Mouse (Mus musculus) left cerebral cortex, adult 8-10 months (tissue): ENCODE results near the gene Hist2h3c1. TPM values are rescaled to one million over a fixed set of nuclear protein-coding genes. Genes with fewer than 3 reads are reported as not detected.
"Not testable (repeated sequence)": the region's sequence is repeated elsewhere in the genome, so short reads cannot be mapped to it uniquely, and the experiment has no call there.

ENCODE experiments used
- DNase-seq, 2 experiments: peaks; one replicate each; pipeline ENCODE4 v3.0.0; 2022; ENCODE audit warnings: low spot score in 2 of 2
- microRNA-seq, 2 experiments: library from miRNA; unstranded; fragments of <30 nt; microRNA quantifications; one replicate each; pipeline ENCODE4 v1.2.0; 2022
- total RNA-seq, 4 experiments: library from RNA; stranded (reverse); gene quantifications; 2 replicates each; pipeline ENCODE4 v1.2.4; 2022

Hist2h3c1 gene
- total RNA-seq, 4 experiments from 2014 or later: not detected

DNA sequence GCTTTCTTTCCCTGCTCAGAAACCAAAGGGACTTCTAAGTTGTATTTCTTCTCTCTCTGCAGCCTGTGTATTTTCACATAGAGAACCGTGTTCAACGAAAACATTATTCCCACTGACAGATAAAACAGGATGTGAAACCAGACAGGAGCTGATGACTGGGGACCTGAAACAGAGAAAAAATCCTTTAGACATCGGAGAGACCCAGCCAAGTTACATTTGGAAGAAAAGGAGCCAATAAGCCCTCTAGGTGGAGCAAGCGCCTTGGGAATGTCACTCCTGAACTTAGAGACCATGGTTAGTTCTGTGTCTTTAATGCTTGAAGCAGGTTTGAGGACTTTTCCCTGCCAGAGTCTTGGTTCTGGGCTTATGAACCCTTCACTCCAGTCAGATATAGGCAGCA, 38.0 kb downstream of the Hist2h3c1 start:
- DNase-seq: no peak

DNA sequence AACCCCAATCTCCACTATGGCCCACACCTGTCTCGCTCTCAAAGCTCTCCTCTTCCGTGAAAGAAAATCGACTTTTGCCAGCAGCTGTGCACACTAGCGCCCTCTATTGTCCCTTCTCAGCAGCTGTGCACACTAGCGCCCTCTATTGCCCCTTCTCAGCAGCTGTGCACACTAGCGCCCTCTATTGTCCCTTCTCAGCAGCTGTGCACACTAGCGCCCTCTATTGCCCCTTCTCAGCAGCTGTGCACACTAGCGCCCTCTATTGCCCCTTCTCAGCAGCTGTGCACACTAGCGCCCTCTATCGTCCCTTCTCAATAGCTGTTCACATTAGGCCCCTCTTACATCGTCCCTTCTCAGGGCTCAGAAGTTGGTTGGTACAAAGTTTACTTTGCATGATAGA, 40.8 kb downstream of the Hist2h3c1 start:
- not testable (repeated sequence) for DNase-seq

GRCm38 (mm10) chr3:96289201-96289600, 42.7 kb downstream of the Hist2h3c1 start:
- DNase-seq: no peak

GRCm38 (mm10) chr3:96290727-96291126, 44.2 kb downstream of the Hist2h3c1 start:
- not testable (repeated sequence) for DNase-seq

DNA sequence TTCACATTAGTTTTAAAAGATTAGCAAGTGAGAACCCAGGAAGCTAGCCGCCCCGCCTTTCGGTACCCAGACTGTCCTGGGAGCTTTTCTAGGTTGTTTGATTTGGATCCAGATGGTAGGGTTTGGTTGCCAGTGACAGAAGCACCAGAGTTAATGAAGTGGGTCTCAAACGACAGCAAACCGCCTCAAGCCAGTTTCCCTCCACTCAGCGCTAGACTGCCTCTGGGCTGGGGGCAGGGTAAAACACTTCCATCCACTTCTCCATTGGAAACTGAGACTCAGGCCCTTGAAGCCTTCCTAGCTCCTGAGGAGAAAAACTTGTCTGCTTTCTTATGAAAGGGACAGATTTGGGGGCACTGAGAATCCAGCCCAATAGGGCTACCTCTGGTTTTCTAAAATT, 46.2 kb downstream of the Hist2h3c1 start:
- DNase-seq: no peak

GRCm38 (mm10) chr3:96293368-96293767, 46.9 kb downstream of the Hist2h3c1 start:
- DNase-seq: no peak

DNA sequence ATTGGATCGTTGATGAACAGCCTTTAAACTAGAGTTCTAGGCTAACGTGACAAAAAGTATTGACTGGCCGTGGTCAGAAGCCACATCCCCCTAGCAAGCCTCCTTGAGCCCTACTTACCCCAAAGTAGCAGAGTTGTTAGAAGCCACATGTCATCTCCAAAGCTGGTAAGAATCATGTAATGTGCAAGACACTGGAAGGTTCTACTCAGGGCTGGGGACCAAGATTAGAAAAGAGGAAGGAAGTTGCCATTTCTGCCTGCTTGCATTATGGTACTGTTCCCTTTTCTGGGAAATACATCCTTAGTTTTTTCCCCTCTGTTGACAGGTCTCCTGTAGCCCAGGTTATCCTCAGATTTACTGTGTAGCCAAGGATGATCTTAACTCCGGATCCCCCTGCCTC, 47.3 kb downstream of the Hist2h3c1 start, which contains the start of gene Fcgr1:
Gene Fcgr1 (minus strand): TSS at position 183 of the 400 bp plus-strand sequence.
- DNase-seq: no peak

Small RNAs within 50 kb of the gene (microRNA-seq; reads per million reads assigned to microRNA genes)
- gene Gm44492: 0 reads per million in 2 experiments
- 0 reads per million in 2 experiments for gene Gm47311
- gene Gm47313: 0 reads per million in 2 experiments

Other genes starting within 250 kb of the Hist2h3c1 start
- gene Vps45, start 188.2 kb upstream of the Hist2h3c1 start, total RNA-seq: 10 to 100 TPM; 44.9 to 55.2 (median 50.3) TPM
- 10 to 100 TPM; 33.4 to 40.7 (median 38.5) TPM for gene Otud7b, start 142.2 kb upstream of the Hist2h3c1 start, total RNA-seq
- gene Mtmr11, start 84.7 kb upstream of the Hist2h3c1 start, total RNA-seq: 1 to 10 TPM; 5.8 to 8.4 (median 6.9) TPM
- 10 to 100 TPM; 40.3 to 48.5 (median 43.0) TPM for gene Sf3b4, start 74.4 kb upstream of the Hist2h3c1 start, total RNA-seq
- gene Sv2a, start 65.5 kb upstream of the Hist2h3c1 start, total RNA-seq: 100 to 1,000 TPM; 434 to 460 (median 443) TPM
- 10 to 100 TPM; 14.9 to 20.7 (median 18.3) TPM for gene Bola1, start 27.0 kb upstream of the Hist2h3c1 start, total RNA-seq
- 10 to 100 TPM; 11.1 to 15.2 (median 14.1) TPM for gene Hist2h2ab, start 26.8 kb upstream of the Hist2h3c1 start, total RNA-seq
- gene Hist2h2ac, start 25.8 kb upstream of the Hist2h3c1 start, total RNA-seq: 10 to 100 TPM; 26.7 to 37.7 (median 31.8) TPM
- 1 to 10 TPM; 4.9 to 7.1 (median 5.4) TPM for gene Hist2h2be, start 25.6 kb upstream of the Hist2h3c1 start, total RNA-seq
- gene Hist2h3c2, start 7.6 kb upstream of the Hist2h3c1 start, total RNA-seq: 1 to 10 TPM; 1.1 to 4.8 (median 4.3) TPM
- gene Hist2h2aa2, start 6.4 kb upstream of the Hist2h3c1 start, total RNA-seq: 100 to 1,000 TPM; 190 to 245 (median 229) TPM
- 10 to 100 TPM in 2 of 4 experiments, 1 to 10 TPM in 2; 5.2 to 28.7 (median 10.2) TPM for gene Hist2h2aa1, start 1.2 kb upstream of the Hist2h3c1 start, total RNA-seq
- gene Hist2h4, start 16.6 kb downstream of the Hist2h3c1 start, total RNA-seq: 10 to 100 TPM; 27.2 to 32.5 (median 29.5) TPM
- 10 to 100 TPM; 45.5 to 68.8 (median 61.8) TPM for gene Hist2h3b, start 22.0 kb downstream of the Hist2h3c1 start, total RNA-seq
- gene Hist2h2bb, start 23.1 kb downstream of the Hist2h3c1 start, total RNA-seq: 100 to 1,000 TPM; 160 to 229 (median 192) TPM
- gene Fcgr1, start 47.3 kb downstream of the Hist2h3c1 start, total RNA-seq: 1 to 10 TPM; 1.7 to 6.5 (median 3.5) TPM
- gene BC107364, start 205.6 kb downstream of the Hist2h3c1 start, total RNA-seq: not detected